Comparison of ENCODE assay signal across 23 mouse cellular contexts in genomic region chr13:113715231-113715630, GRCm38 (mm10). TPM values are rescaled to one million over a fixed set of nuclear protein-coding genes. Genes with fewer than 3 reads are reported as not detected.
"Had no signal": no experiment of that assay in that cellular context is flagged by ENCODE, and none has a peak within 500 bp of the region (broad histone marks: within the 10 kb centered on the region; RNA-seq: fewer than 3 reads in every experiment).

No protein-coding gene starts in this region.

- H3K9me3 ChIP-seq: limb, embryonic 15.5 days; midbrain, embryonic 15.5 days; neural tube, embryonic 12.5 days; neural tube, embryonic 15.5 days; stomach, embryonic 15.5 days had no signal

- DNase-seq: layer of hippocampus, postnatal 36 days; left cerebral cortex, postnatal 4 days; liver, postnatal 0 days; lung, embryonic 14.5 days; right cerebral cortex, adult 18-20 months; right cerebral cortex, postnatal 14 days; right cerebral cortex, postnatal 4 days; thymus, postnatal 25 days had no signal

- H3K4me1 ChIP-seq: limb, embryonic 12.5 days; limb, embryonic 15.5 days; midbrain, embryonic 12.5 days; midbrain, embryonic 15.5 days; neural tube, embryonic 12.5 days; neural tube, embryonic 15.5 days; stomach, embryonic 15.5 days had no signal

- H3K36me3 ChIP-seq: limb, embryonic 12.5 days; limb, embryonic 15.5 days; midbrain, embryonic 12.5 days; midbrain, embryonic 15.5 days; neural tube, embryonic 12.5 days; neural tube, embryonic 15.5 days; stomach, embryonic 15.5 days had no signal

- H3K4me3 ChIP-seq: limb, embryonic 12.5 days; limb, embryonic 15.5 days; midbrain, embryonic 12.5 days; midbrain, embryonic 15.5 days; neural tube, embryonic 12.5 days; neural tube, embryonic 15.5 days; stomach, embryonic 15.5 days had no signal

- H3K27ac ChIP-seq: limb, embryonic 12.5 days; limb, embryonic 15.5 days; liver, embryonic 14.5 days; macrophage; midbrain, embryonic 12.5 days; midbrain, embryonic 15.5 days; neural tube, embryonic 12.5 days; neural tube, embryonic 15.5 days; stomach, embryonic 15.5 days had no signal

- H3K27me3 ChIP-seq: limb, embryonic 12.5 days; limb, embryonic 15.5 days; midbrain, embryonic 15.5 days; neural tube, embryonic 12.5 days; neural tube, embryonic 15.5 days; stomach, embryonic 15.5 days had no signal

- H3K4me2 ChIP-seq: limb, embryonic 12.5 days; limb, embryonic 15.5 days; liver, embryonic 11.5 days; lung, embryonic 14.5 days; midbrain, embryonic 12.5 days; midbrain, embryonic 15.5 days; neural tube, embryonic 12.5 days; neural tube, embryonic 15.5 days; stomach, embryonic 15.5 days had no signal

- ATAC-seq: intestine, postnatal 0 days; liver, postnatal 0 days; lung, postnatal 0 days; midbrain, embryonic 15.5 days had no signal

- H3K9ac ChIP-seq: limb, embryonic 12.5 days; limb, embryonic 15.5 days; liver, embryonic 14.5 days; liver, postnatal 0 days; lung, embryonic 14.5 days; midbrain, embryonic 12.5 days; midbrain, embryonic 15.5 days; neural tube, embryonic 12.5 days; neural tube, embryonic 15.5 days; stomach, embryonic 15.5 days had no signal

RNA-seq across cellular contexts. Expression of gene Hspb3, which starts 51.8 kb away (rescaled TPM):
- total RNA-seq: megakaryocyte, adult 5-6 weeks had no signal
- polyA plus RNA-seq: intestine, embryonic 14.5 days; liver, embryonic 14.5 days; liver, postnatal 0 days; lung, embryonic 14.5 days; macrophage; midbrain, embryonic 12.5 days; midbrain, embryonic 15.5 days; thymus, postnatal 0 days had no signal
